Mouse (Mus musculus) MEL-GATA-1-ER (cell line): Measurements from ENCODE around the gene Lefty1.
"Not testable (repeated sequence)": the region's sequence is repeated elsewhere in the genome, so short reads cannot be mapped to it uniquely, and the experiment has no call there.

Source experiments
- DNase-seq: peaks from one replicate; pipeline ENCODE4 v3.0.0-alpha.2; 2012; ENCODE audit warnings: low read depth; ENCODE audit errors: extremely low read depth

Gene Lefty1

GRCm38 (mm10) chr1:180952808-180953207, 18.0 kb downstream of the Lefty1 start:
- no peak for DNase-seq

GRCm38 (mm10) chr1:180956401-180956800, 21.6 kb downstream of the Lefty1 start:
- DNase-seq: no peak

GRCm38 (mm10) chr1:180956973-180957381, 22.2 kb downstream of the Lefty1 start:
- no peak for DNase-seq

GRCm38 (mm10) chr1:180957989-180958388, 23.2 kb downstream of the Lefty1 start:
- DNase-seq: no peak

GRCm38 (mm10) chr1:180958797-180959196, 24.0 kb downstream of the Lefty1 start:
- DNase-seq: no peak

GRCm38 (mm10) chr1:180965786-180966185, 31.0 kb downstream of the Lefty1 start:
- DNase-seq: no peak

- DNase-seq: no peak
Measured at GRCm38 (mm10) chr1:180966542-180966941, 31.7 kb downstream of the Lefty1 start.

GRCm38 (mm10) chr1:180967261-180967660, 32.4 kb downstream of the Lefty1 start:
- no peak for DNase-seq

GRCm38 (mm10) chr1:180972941-180973340, 38.1 kb downstream of the Lefty1 start:
- no peak for DNase-seq

- DNase-seq: peak; percentile 27
Measured at GRCm38 (mm10) chr1:180974126-180974746, 39.4 kb downstream of the Lefty1 start.

- DNase-seq: no peak
Measured at GRCm38 (mm10) chr1:180976110-180976679, 41.4 kb downstream of the Lefty1 start.

- DNase-seq: no peak
Measured at GRCm38 (mm10) chr1:180979484-180980251, 44.8 kb downstream of the Lefty1 start.

GRCm38 (mm10) chr1:180980464-180980863, 45.6 kb downstream of the Lefty1 start:
- no peak for DNase-seq

- not testable (repeated sequence) for DNase-seq
Measured at GRCm38 (mm10) chr1:180981298-180982046, 46.6 kb downstream of the Lefty1 start.

GRCm38 (mm10) chr1:180986701-180987100, 51.9 kb downstream of the Lefty1 start:
- DNase-seq: no peak

GRCm38 (mm10) chr1:180987759-180988158, 52.9 kb downstream of the Lefty1 start:
- DNase-seq: peak; percentile 44
